Mouse (Mus musculus): ENCODE measurements around the gene Tmem82. TPM values are rescaled to one million over a fixed set of nuclear protein-coding genes. Genes with fewer than 3 reads are reported as not detected.

The Tmem82 gene
- polyA plus RNA-seq (2017; shearing (Covaris generic)): 0.29 TPM

GRCm38 (mm10) chr4:141618565-141619243, at the start of gene Tmem82:
TSS of gene Tmem82 (minus strand) at chr4:141618633.

GRCm38 (mm10) chr4:141664799-141665198, 46.4 kb upstream of the Tmem82 start, which contains the start of gene Plekhm2:
TSS of gene Plekhm2 (minus strand) at chr4:141664899.

GRCm38 (mm10) chr4:141623666-141624065, 5.2 kb upstream of the Tmem82 start, which contains the start of gene Slc25a34:
TSS of gene Slc25a34 (minus strand) at chr4:141623821.

GRCm38 (mm10) chr4:141605861-141606260, 12.6 kb downstream of the Tmem82 start, which contains the start of gene Fblim1:
TSS of gene Fblim1 (minus strand) at chr4:141606096.

Other genes starting within 250 kb of the Tmem82 start
- gene Clcnka, start 219.9 kb downstream of the Tmem82 start, polyA plus RNA-seq (2017; shearing (Covaris generic)): not detected
- gene Clcnkb, start 202.6 kb downstream of the Tmem82 start, polyA plus RNA-seq (2017; shearing (Covaris generic)): not detected
- gene Hspb7, start 197.9 kb downstream of the Tmem82 start, polyA plus RNA-seq (2017; shearing (Covaris generic)): not detected
- not detected for gene Srarp, start 182.5 kb downstream of the Tmem82 start, polyA plus RNA-seq (2017; shearing (Covaris generic))
- 37.9 TPM for gene Zbtb17, start 174.0 kb downstream of the Tmem82 start, polyA plus RNA-seq (2017; shearing (Covaris generic))
- 30.0 TPM for gene Spen, start 80.0 kb downstream of the Tmem82 start, polyA plus RNA-seq (2017; shearing (Covaris generic))
- not detected for gene Fblim1, start 12.5 kb downstream of the Tmem82 start, polyA plus RNA-seq (2017; shearing (Covaris generic))
- gene Slc25a34, start 5.2 kb upstream of the Tmem82 start, polyA plus RNA-seq (2017; shearing (Covaris generic)): not detected
- 9.1 TPM for gene Plekhm2, start 46.3 kb upstream of the Tmem82 start, polyA plus RNA-seq (2017; shearing (Covaris generic))
- not detected for gene Rsc1a1, start 67.0 kb upstream of the Tmem82 start, polyA plus RNA-seq (2017; shearing (Covaris generic))
- gene Ddi2, start 104.8 kb upstream of the Tmem82 start, polyA plus RNA-seq (2017; shearing (Covaris generic)): 37.7 TPM
- not detected for gene Agmat, start 128.0 kb upstream of the Tmem82 start, polyA plus RNA-seq (2017; shearing (Covaris generic))
- 3.5 TPM for gene Dnajc16, start 172.3 kb upstream of the Tmem82 start, polyA plus RNA-seq (2017; shearing (Covaris generic))
- 5.4 TPM for gene Casp9, start 175.0 kb upstream of the Tmem82 start, polyA plus RNA-seq (2017; shearing (Covaris generic))
- not detected for gene Cela2a, start 207.5 kb upstream of the Tmem82 start, polyA plus RNA-seq (2017; shearing (Covaris generic))
- not detected for gene Ctrc, start 227.7 kb upstream of the Tmem82 start, polyA plus RNA-seq (2017; shearing (Covaris generic))